Mouse (Mus musculus): ENCODE measurements around the gene Gm3239. TPM values are rescaled to one million over a fixed set of nuclear protein-coding genes. Genes with fewer than 3 reads are reported as not detected.

Gm3239 gene
- not detected for polyA plus RNA-seq (2015; fragmentation: Illumina TruSeq; extraction: RNeasy Lipid Tissue Mini Kit (QIAGEN cat#74804); ENCODE audit: insufficient read depth, low replicate concordance)

GRCm38 (mm10) chr14:4663892-4664291 lies at the start of gene Gm3239:
Gene Gm3239, plus strand, starts transcription at chr14:4664192.

GRCm38 (mm10) chr14:4632052-4632451 lies 31.9 kb upstream of the Gm3239 start, which contains the start of gene Gm8159:
Gene Gm8159, plus strand, starts transcription at chr14:4632352.

GRCm38 (mm10) chr14:4708938-4709337 lies 44.9 kb downstream of the Gm3239 start, which contains the start of gene Gm7876:
Gene Gm7876, plus strand, starts transcription at chr14:4709238.

Other genes with a start within 250 kb of the Gm3239 start
- gene Gm3164, start 248.7 kb upstream of the Gm3239 start, polyA plus RNA-seq (2015; fragmentation: Illumina TruSeq; extraction: RNeasy Lipid Tissue Mini Kit (QIAGEN cat#74804); ENCODE audit: insufficient read depth, low replicate concordance) = 0.14 TPM
- gene Gm3173, start 233.2 kb upstream of the Gm3239 start, polyA plus RNA-seq (2015; fragmentation: Illumina TruSeq; extraction: RNeasy Lipid Tissue Mini Kit (QIAGEN cat#74804); ENCODE audit: insufficient read depth, low replicate concordance) = not detected
- gene Gm3182, start 182.4 kb upstream of the Gm3239 start, polyA plus RNA-seq (2015; fragmentation: Illumina TruSeq; extraction: RNeasy Lipid Tissue Mini Kit (QIAGEN cat#74804); ENCODE audit: insufficient read depth, low replicate concordance) = not detected
- not detected for gene Gm3047, start 108.8 kb upstream of the Gm3239 start, polyA plus RNA-seq (2015; fragmentation: Illumina TruSeq; extraction: RNeasy Lipid Tissue Mini Kit (QIAGEN cat#74804); ENCODE audit: insufficient read depth, low replicate concordance)
- gene Gm8159, start 31.8 kb upstream of the Gm3239 start, polyA plus RNA-seq (2015; fragmentation: Illumina TruSeq; extraction: RNeasy Lipid Tissue Mini Kit (QIAGEN cat#74804); ENCODE audit: insufficient read depth, low replicate concordance) = not detected
- gene Gm7876, start 45.0 kb downstream of the Gm3239 start, polyA plus RNA-seq (2015; fragmentation: Illumina TruSeq; extraction: RNeasy Lipid Tissue Mini Kit (QIAGEN cat#74804); ENCODE audit: insufficient read depth, low replicate concordance) = not detected
- gene Gm3252, start 62.6 kb downstream of the Gm3239 start, polyA plus RNA-seq (2015; fragmentation: Illumina TruSeq; extraction: RNeasy Lipid Tissue Mini Kit (QIAGEN cat#74804); ENCODE audit: insufficient read depth, low replicate concordance) = not detected
- not detected for gene Gm9602, start 112.1 kb downstream of the Gm3239 start, polyA plus RNA-seq (2015; fragmentation: Illumina TruSeq; extraction: RNeasy Lipid Tissue Mini Kit (QIAGEN cat#74804); ENCODE audit: insufficient read depth, low replicate concordance)
- gene Gm3269, start 173.9 kb downstream of the Gm3239 start, polyA plus RNA-seq (2015; fragmentation: Illumina TruSeq; extraction: RNeasy Lipid Tissue Mini Kit (QIAGEN cat#74804); ENCODE audit: insufficient read depth, low replicate concordance) = not detected
- gene Gm3264, start 191.4 kb downstream of the Gm3239 start, polyA plus RNA-seq (2015; fragmentation: Illumina TruSeq; extraction: RNeasy Lipid Tissue Mini Kit (QIAGEN cat#74804); ENCODE audit: insufficient read depth, low replicate concordance) = not detected
- gene Gm3278, start 228.2 kb downstream of the Gm3239 start, polyA plus RNA-seq (2015; fragmentation: Illumina TruSeq; extraction: RNeasy Lipid Tissue Mini Kit (QIAGEN cat#74804); ENCODE audit: insufficient read depth, low replicate concordance) = not detected